Mouse (Mus musculus) heart, adult 11 months (tissue): ENCODE data around the gene Cd69.

Source experiments
- DNase-seq: peaks from one replicate; pipeline ENCODE4 v3.0.0; 2022

Cd69 gene

GRCm38 (mm10) chr6:129245793-129246192, 29.4 kb downstream of the Cd69 start:
- no peak for DNase-seq

- DNase-seq = no peak
These were observed 33.3 kb downstream of the Cd69 start for GRCm38 (mm10) chr6:129241907-129242306.

- DNase-seq = peak; percentile 45
These were observed 33.8 kb downstream of the Cd69 start for GRCm38 (mm10) chr6:129241471-129241870.

GRCm38 (mm10) chr6:129239564-129240248, 35.5 kb downstream of the Cd69 start:
- DNase-seq = peak; percentile 74

GRCm38 (mm10) chr6:129238275-129239038, 36.8 kb downstream of the Cd69 start:
- peak; percentile 98 for DNase-seq

- peak; percentile 99 for DNase-seq
These were observed 37.6 kb downstream of the Cd69 start for GRCm38 (mm10) chr6:129237350-129238274.

GRCm38 (mm10) chr6:129236652-129237342, 38.4 kb downstream of the Cd69 start:
- DNase-seq = peak; percentile 95

- peak; percentile 98 for DNase-seq
These were observed 39.3 kb downstream of the Cd69 start for GRCm38 (mm10) chr6:129235855-129236461.

GRCm38 (mm10) chr6:129234456-129235360, 40.5 kb downstream of the Cd69 start:
- peak; percentile 88 for DNase-seq

GRCm38 (mm10) chr6:129233955-129234369, 41.3 kb downstream of the Cd69 start:
- DNase-seq = peak; percentile 74

- no peak for DNase-seq
These were observed 41.8 kb downstream of the Cd69 start for GRCm38 (mm10) chr6:129233366-129233954.

GRCm38 (mm10) chr6:129232842-129233205, 42.4 kb downstream of the Cd69 start:
- DNase-seq = peak; percentile 99

- DNase-seq = no peak
These were observed 43.0 kb downstream of the Cd69 start for GRCm38 (mm10) chr6:129232005-129232841.

- peak; percentile 98 for DNase-seq
These were observed 45.3 kb downstream of the Cd69 start for GRCm38 (mm10) chr6:129229774-129230578.

- no peak for DNase-seq
These were observed 46.1 kb downstream of the Cd69 start for GRCm38 (mm10) chr6:129228935-129229773.

- peak; percentile 81 for DNase-seq
These were observed 50.2 kb downstream of the Cd69 start for GRCm38 (mm10) chr6:129225078-129225477.

GRCm38 (mm10) chr6:129224090-129224489, 51.1 kb downstream of the Cd69 start:
- DNase-seq = no peak

- DNase-seq = peak; percentile 85
These were observed 51.6 kb downstream of the Cd69 start for GRCm38 (mm10) chr6:129223611-129224010.
